Mouse (Mus musculus) forebrain, postnatal 0 days (tissue): ENCODE data around the gene Prpsap2. TPM values are rescaled to one million over a fixed set of nuclear protein-coding genes. Genes with fewer than 3 reads are reported as not detected.
A peak's percentile ranks its signal among the peaks of the same experiment; 100 is the strongest.

Source experiments
- ATAC-seq: fragments of 200-750 bp; cut with Nextera tagmentation; 2 replicates; pipeline ENCODE4 v1.8.0; 2017; ENCODE audit warnings: mild to moderate bottlenecking, moderate library complexity
- DNase-seq: peaks from one replicate; pipeline ENCODE4 v3.0.0-alpha.2; 2015
- H3K27ac ChIP-seq: fragments of 300-500 bp; sonication (generic); 2 replicates; pipeline ENCODE4 v1.5.1; 2014; ENCODE audit warnings: low read depth, mild to moderate bottlenecking, antibody characterized with exemption, low read length, moderate library complexity, mixed read lengths
- H3K27me3 ChIP-seq: fragments of 300-500 bp; sonication (generic); 2 replicates; pipeline ENCODE4 v1.6.1; 2014; ENCODE audit warnings: mild to moderate bottlenecking, low read length, mixed read lengths; ENCODE audit not compliant: insufficient read depth
- H3K36me3 ChIP-seq: fragments of 300-500 bp; sonication (generic); 2 replicates; pipeline ENCODE4 v1.6.1; 2014; ENCODE audit warnings: mild to moderate bottlenecking, moderate library complexity; ENCODE audit not compliant: insufficient read depth
- H3K4me1 ChIP-seq: fragments of 300-500 bp; sonication (generic); 2 replicates; pipeline ENCODE4 v1.6.1; 2014; ENCODE audit warnings: antibody characterized with exemption; ENCODE audit not compliant: insufficient read depth
- H3K4me2 ChIP-seq: fragments of 300-500 bp; sonication (generic); 2 replicates; pipeline ENCODE4 v1.6.1; 2014; ENCODE audit warnings: low read depth, mild to moderate bottlenecking, moderate library complexity
- H3K4me3 ChIP-seq: fragments of 300-500 bp; sonication (generic); 2 replicates; pipeline ENCODE4 v1.5.1; 2014; ENCODE audit warnings: low read depth, low read length, mixed read lengths
- H3K9ac ChIP-seq: fragments of 300-500 bp; sonication (generic); 2 replicates; pipeline ENCODE4 v1.6.1; 2014; ENCODE audit warnings: mild to moderate bottlenecking
- H3K9me3 ChIP-seq: fragments of 300-500 bp; sonication (generic); 2 replicates; pipeline ENCODE4 v1.6.1; 2016; ENCODE audit warnings: low read length
- CTCF ChIP-seq: sonication (generic); IDR thresholded peaks from 2 replicates; pipeline ENCODE4 v1.5.1; 2016; ENCODE audit warnings: antibody characterized with exemption, control low read depth, low read depth
- WGBS: fragments of 180-500 bp; shearing (Covaris S2); extraction: QIAGEN DNeasy Blood & Tissue Kit; methylation state at CpG from one replicate; pipeline ENCODE4 v1.1.7; 2014; 5-methylcytosine and 5-hydroxymethylcytosine counted together
- polyA plus RNA-seq: library from polyadenylated mRNA; unstranded; fragments of >200 nt; fragmentation: Nextera tagmentation; extraction: Ambion mirVana; gene quantifications from 2 replicates; pipeline ENCODE4 v1.2.1, GENCODE M21; 2015
- total RNA-seq: library from RNA; depleted of rRNA; stranded (reverse); fragments of >200 nt; gene quantifications from 2 replicates; pipeline ENCODE4 v1.2.3, GENCODE M21; 2014

The Prpsap2 gene
- total and polyA plus RNA-seq, 2 experiments from 2014 or later: 50.3 to 62.9 TPM

DNA sequence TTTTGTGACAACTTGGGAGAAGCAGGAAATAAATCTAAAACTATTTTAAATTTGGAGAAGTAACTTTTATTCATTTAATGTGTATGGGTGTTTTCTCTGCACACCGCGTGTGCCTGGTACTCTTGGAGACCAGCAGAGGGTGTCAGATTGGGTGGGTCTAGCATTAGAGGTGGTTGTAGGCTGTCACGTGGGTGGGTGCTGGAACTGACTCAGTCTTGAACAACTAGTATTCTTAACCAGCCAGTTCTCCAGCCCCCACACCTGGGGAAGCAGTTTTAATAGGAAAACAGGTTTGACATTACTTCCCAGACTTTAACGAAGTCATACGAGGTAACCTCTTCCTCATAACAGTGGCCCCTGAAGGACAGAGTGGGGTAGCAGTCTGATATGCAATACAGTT lies 1.4 kb downstream of the Prpsap2 start:
- H3K4me2 ChIP-seq: peak overlapping the region; percentile 48
- DNase-seq (no peak), ATAC-seq (no peak)
- H3K4me1 ChIP-seq: no peaks in the 10 kb centered on the region
- WGBS: 69% methylated on average over 5 of the region's 5 CpGs
- H3K9ac ChIP-seq: no peak overlapping the region
- no peaks in the 10 kb centered on the region for H3K27me3 ChIP-seq
- no peak overlapping the region for H3K27ac ChIP-seq
- TF ChIP-seq CTCF: no peak
- H3K4me3 ChIP-seq: peak overlapping the region; percentile 62
- peaks cover 2% of the 10 kb centered on the region; the same call in 1 of the 2 replicates for H3K36me3 ChIP-seq
- no peaks in the 10 kb centered on the region for H3K9me3 ChIP-seq

- ATAC-seq: no peak
- no peak overlapping the region for H3K4me3 ChIP-seq
- no peak for DNase-seq
- H3K9me3 ChIP-seq: no peaks in the 10 kb centered on the region
- H3K36me3 ChIP-seq: peaks cover 21% of the 10 kb centered on the region
- TF ChIP-seq CTCF: no peak
- H3K27ac ChIP-seq: no peak overlapping the region
- no peak overlapping the region for H3K9ac ChIP-seq
- H3K4me1 ChIP-seq: no peaks in the 10 kb centered on the region
- H3K4me2 ChIP-seq: no peak overlapping the region
- 86% methylated on average over 2 of the region's 2 CpGs for WGBS
- no peaks in the 10 kb centered on the region for H3K27me3 ChIP-seq
Measured at GRCm38 (mm10) chr11:61757151-61757550, 4.7 kb downstream of the Prpsap2 start.

DNA sequence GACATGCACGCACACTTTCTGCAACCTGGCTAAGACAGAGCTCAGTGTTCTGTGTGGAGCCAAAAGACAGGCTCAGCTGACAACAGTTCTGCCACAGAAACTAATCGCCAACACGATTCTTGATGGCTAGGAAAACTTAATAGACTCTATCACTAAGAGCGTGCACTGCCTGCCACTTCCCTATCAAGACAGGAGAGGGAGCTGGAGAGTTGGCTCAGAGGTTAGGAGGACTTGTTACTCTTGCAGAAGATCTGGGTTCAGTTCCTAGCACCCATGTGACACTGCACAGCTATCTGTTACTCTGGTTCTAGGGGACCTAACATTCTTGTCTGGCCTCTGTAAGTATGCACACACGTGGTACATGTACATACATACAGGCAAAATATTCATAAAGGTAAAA lies 10.3 kb downstream of the Prpsap2 start:
- Histone ChIP-seq H3K4me2 (no peak overlapping the region), H3K9ac (no peak overlapping the region), H3K9me3 (no peaks in the 10 kb centered on the region), H3K36me3 (peaks cover 32% of the 10 kb centered on the region), H3K4me1 (no peaks in the 10 kb centered on the region), H3K4me3 (no peak overlapping the region), H3K27me3 (no peaks in the 10 kb centered on the region), H3K27ac (no peak overlapping the region)
- ATAC-seq (no peak), DNase-seq (no peak)
- 79% methylated on average over 5 of the region's 5 CpGs for WGBS
- TF ChIP-seq CTCF: peak; percentile 40

- H3K4me3 ChIP-seq: no peak overlapping the region
- H3K9me3 ChIP-seq: no peaks in the 10 kb centered on the region
- 65% methylated on average over 3 of the region's 3 CpGs for WGBS
- H3K4me1 ChIP-seq: no peaks in the 10 kb centered on the region
- DNase-seq (no peak), ATAC-seq (no peak)
- no peaks in the 10 kb centered on the region for H3K27me3 ChIP-seq
- no peak overlapping the region for H3K27ac ChIP-seq
- no peak for TF ChIP-seq CTCF
- H3K36me3 ChIP-seq: peaks cover 28% of the 10 kb centered on the region
- H3K4me2 ChIP-seq: no peak overlapping the region
- H3K9ac ChIP-seq: no peak overlapping the region
Measured at GRCm38 (mm10) chr11:61747161-61747560, 14.7 kb downstream of the Prpsap2 start.

DNA sequence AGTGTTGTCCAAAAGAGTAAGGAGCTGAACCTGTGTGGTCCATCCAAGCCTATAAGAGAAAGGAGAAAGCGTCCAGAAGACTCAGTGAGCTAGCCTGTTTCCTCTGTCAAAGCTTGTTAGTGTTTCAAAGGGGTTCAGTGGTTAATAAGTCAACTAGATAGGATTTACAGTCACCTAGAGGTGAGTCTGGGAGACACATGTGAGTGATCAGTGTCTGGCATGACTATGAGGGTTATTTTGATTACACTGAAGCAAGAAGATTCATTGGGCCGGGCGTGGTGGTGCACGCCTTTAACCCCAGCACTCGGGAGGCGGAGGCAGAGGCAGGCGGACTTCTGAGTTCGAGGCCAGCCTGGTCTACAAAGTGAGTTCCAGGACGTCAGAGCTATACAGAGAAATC lies 16.1 kb downstream of the Prpsap2 start:
- Histone ChIP-seq H3K4me1 (no peaks in the 10 kb centered on the region), H3K36me3 (peaks cover 27% of the 10 kb centered on the region), H3K9me3 (no peaks in the 10 kb centered on the region), H3K4me3 (no peak overlapping the region), H3K4me2 (no peak overlapping the region), H3K9ac (no peak overlapping the region), H3K27ac (no peak overlapping the region), H3K27me3 (no peaks in the 10 kb centered on the region)
- DNase-seq (no peak), ATAC-seq (no peak)
- no peak for TF ChIP-seq CTCF
- WGBS: 97% methylated on average over 9 of the region's 9 CpGs

GRCm38 (mm10) chr11:61744460-61744859 lies 17.4 kb downstream of the Prpsap2 start:
- ATAC-seq (no peak), DNase-seq (no peak)
- peak; percentile 38 for TF ChIP-seq CTCF
- H3K36me3 ChIP-seq: peaks cover 35% of the 10 kb centered on the region
- no peak overlapping the region for H3K4me3 ChIP-seq
- no peaks in the 10 kb centered on the region for H3K9me3 ChIP-seq
- no peak overlapping the region for H3K27ac ChIP-seq
- H3K4me1 ChIP-seq: no peaks in the 10 kb centered on the region
- no peak overlapping the region for H3K4me2 ChIP-seq
- H3K27me3 ChIP-seq: no peaks in the 10 kb centered on the region
- no peak overlapping the region for H3K9ac ChIP-seq
- WGBS: 68% methylated on average over 3 of the region's 3 CpGs

DNA sequence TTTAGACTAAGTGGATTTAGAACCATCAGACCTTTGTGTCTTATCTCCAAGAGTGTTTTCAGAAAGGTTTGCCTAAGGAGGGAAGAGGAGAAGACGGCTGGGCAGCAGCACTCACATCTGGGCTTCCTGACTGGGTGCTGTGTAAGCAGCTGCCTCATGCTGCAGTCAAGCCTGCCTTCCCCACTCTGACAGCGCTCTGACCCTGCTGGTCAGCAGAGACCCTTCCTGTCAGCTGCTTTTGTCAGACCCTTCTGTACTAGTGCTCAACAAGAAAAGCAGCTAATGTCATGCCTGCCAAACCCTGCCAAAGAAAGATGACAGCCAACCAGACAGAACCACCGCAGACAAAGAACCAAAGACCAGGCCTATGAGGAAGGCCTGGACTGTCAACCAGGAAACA lies 18.1 kb downstream of the Prpsap2 start:
- no peak overlapping the region for H3K27ac ChIP-seq
- no peaks in the 10 kb centered on the region for H3K9me3 ChIP-seq
- H3K4me3 ChIP-seq: no peak overlapping the region
- no peaks in the 10 kb centered on the region for H3K27me3 ChIP-seq
- H3K9ac ChIP-seq: no peak overlapping the region
- no peak for DNase-seq
- H3K4me1 ChIP-seq: no peaks in the 10 kb centered on the region
- peaks cover 39% of the 10 kb centered on the region for H3K36me3 ChIP-seq
- H3K4me2 ChIP-seq: no peak overlapping the region
- 80% methylated on average over 3 of the region's 3 CpGs for WGBS
- no peak for TF ChIP-seq CTCF
- no peak for ATAC-seq

DNA sequence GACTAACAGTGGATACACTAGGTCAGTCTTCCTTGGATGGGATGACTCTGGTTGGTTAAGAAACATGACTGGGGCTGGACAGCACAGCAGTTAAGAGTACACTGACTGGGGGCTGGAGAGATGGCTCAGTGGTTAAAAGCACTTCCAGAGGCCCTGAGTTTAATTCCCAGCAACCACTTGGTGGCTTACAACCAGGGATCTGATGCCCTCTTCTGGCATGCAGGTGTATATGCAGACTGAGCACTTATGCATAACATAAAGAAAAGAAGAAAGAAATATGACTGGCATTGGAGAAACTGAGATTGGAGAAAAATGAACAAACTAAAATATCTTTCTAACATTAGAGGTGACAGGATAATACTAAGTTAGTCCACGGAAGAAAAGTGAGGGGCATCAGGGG lies 21.4 kb downstream of the Prpsap2 start:
- H3K36me3 ChIP-seq: peaks cover 56% of the 10 kb centered on the region
- no peaks in the 10 kb centered on the region for H3K4me1 ChIP-seq
- TF ChIP-seq CTCF: no peak
- H3K27ac ChIP-seq: no peak overlapping the region
- no peaks in the 10 kb centered on the region for H3K9me3 ChIP-seq
- no peak overlapping the region for H3K9ac ChIP-seq
- H3K27me3 ChIP-seq: no peaks in the 10 kb centered on the region
- DNase-seq (no peak), ATAC-seq (no peak)
- WGBS: 97% methylated on average over 1 of the region's 1 CpGs
- no peak overlapping the region for H3K4me3 ChIP-seq
- H3K4me2 ChIP-seq: no peak overlapping the region
